Mouse (Mus musculus): Measurements from ENCODE around the gene Nectin1. TPM values are rescaled to one million over a fixed set of nuclear protein-coding genes. Genes with fewer than 3 reads are reported as not detected.
A peak's percentile ranks its signal among the peaks of the same experiment; 100 is the strongest.

The Nectin1 gene
- polyA plus RNA-seq (2012; rRNA removed) = 13.8 and 28.1 TPM in 2 replicates

DNA sequence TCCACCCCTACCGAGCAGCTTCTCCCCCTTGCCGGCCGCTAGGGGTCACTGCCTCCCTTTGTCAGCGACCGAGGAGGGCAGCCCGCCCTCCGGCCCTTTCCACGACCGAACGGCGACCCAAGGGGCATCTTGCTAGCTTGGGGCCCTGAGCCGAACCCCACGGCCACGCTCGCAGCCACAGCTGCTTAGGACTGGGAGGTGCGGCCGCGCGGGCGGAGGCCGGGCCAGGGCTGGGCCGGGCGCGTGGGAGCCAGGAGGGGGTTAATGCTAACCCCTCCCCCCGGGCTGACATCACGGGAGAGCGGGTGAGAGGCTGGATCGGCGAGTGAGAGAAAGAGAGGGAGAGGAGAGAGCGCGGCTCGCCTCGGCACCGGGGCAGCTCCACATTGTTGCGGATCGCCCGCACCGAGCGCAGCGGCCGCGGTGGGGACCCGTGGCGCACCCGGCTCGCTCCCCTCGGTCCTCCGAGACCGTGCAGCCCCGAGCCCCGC lies at the start of gene Nectin1:
TSS of gene Nectin1 (plus strand) at position 338 of the 491 bp plus-strand sequence.
- peak; percentile 93 for DNase-seq (ENCODE audit: low spot score)

DNA sequence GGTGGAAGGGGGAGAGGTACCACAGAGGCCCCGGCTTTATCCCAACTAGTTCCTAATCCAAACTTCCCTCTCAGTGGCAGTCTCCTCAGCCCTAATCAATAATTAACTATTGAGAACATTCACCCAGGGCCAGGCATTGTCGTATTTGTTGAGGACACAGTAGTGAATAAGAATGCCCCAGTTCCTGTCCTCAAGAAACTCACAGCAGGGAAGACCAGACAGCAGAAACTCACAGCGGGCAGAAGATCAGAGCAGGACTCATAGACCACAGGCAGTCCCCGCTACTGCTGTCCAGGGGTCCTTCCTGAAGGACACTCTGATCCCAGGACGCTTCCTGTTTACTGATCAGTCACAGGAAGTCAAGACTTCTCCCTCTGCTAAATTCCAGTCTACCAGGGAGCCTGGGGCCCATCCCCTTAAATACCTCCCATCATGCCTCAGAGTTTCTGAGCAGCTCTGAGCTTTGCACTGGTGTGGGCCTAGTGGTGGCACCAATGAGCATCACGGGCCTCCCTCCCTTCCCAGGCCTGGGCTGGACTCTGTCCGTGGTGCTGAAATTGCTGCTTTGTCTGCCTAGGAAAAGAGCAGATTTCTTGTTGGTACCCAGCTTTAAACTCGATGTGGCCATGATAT lies 45.6 kb upstream of the Nectin1 start:
- no peak for DNase-seq (ENCODE audit: low spot score)

DNA sequence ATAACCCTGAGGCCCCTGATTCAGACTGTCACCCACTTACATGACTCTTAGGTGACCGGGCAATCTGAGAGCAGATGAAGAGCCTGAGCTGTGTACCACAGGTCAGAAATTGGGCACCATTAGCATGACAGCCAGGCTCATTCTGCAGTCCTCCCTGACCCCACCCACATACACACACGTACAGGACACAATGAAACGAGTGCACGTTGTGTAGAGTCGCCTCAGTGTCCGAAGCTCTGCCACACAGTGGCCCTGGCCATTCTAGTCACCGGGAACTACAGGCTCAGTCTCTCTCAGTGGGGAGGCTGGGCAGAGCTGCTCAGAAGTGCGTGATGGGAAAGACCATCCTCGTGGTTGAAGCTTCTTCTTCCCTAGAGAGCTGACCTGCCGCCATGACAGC lies 44.9 kb upstream of the Nectin1 start:
- DNase-seq (ENCODE audit: low spot score) = no peak

DNA sequence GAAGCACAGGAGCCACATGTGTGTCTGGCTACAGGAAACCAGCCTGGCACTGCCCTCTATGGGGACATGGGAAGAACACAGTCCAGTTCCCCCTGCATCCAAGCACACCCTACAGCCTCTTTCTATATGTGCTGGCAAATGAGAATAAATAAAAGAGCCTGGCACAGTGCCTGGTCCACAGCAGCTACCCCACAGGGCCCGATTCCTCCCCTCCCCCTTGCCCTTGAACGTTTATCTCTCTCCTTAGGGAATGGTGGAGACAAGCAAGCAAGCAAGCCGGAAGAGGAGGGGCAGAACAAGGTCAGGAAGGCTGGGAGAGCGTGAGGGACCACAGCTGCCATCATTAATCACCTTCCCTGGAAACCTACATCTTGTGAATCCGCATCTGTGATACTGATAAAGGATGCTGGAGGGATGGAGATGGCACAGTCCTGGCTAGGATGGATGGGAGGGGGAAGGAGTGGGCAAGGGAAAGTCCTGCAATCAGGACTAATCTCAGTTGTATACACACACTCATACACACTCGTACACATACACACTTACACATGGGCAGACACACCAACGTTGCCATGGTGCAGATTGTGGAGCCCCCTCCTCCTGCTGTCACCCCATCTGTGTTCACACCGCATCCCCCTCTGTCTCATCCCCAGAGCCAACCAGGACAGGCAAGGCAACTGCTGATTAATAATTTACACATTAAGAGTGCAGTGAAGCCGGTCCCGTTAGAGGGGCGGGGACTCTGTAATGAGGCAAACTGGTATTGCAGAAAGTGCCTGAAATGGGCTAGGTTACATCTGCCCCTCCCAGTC lies 44.2 kb upstream of the Nectin1 start:
- no peak for DNase-seq (ENCODE audit: low spot score)

DNA sequence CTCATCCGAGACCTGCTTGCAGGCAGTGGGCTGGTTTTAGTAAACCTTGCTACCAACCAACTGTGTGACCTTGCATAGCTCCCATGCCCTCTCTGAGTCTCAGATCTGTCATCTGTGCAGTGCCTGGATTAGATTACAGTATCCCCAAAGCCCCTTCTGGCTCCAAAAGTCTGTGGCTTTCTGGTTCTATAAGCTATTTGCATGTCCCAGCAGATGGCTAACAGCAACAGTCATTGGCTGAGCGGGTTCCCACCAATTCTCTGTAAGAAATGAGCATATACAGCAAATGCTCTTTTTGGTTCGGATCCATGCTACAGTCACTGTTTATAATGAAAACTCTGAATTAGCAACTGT lies 43.6 kb upstream of the Nectin1 start:
- DNase-seq (ENCODE audit: low spot score) = no peak

DNA sequence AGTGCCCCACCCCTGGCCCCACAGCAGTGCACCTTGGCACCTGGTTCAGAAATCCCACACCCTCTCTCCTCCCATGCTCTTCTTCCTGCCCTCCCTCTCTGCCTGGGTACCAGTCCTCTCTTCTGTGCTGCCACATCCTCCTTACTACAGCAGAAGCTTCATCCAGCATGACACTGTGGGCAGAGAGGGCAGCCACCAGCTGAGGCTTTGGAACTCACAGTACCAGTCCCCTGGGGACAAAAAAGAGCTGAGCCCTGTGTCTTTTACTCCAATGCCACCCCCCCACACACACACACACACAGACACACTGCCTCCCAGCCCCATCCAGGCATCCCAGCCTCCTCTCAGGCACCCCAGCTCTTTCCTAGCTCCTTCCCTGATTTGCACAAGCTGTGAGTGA lies 42.0 kb upstream of the Nectin1 start:
- DNase-seq (ENCODE audit: low spot score) = no peak

DNA sequence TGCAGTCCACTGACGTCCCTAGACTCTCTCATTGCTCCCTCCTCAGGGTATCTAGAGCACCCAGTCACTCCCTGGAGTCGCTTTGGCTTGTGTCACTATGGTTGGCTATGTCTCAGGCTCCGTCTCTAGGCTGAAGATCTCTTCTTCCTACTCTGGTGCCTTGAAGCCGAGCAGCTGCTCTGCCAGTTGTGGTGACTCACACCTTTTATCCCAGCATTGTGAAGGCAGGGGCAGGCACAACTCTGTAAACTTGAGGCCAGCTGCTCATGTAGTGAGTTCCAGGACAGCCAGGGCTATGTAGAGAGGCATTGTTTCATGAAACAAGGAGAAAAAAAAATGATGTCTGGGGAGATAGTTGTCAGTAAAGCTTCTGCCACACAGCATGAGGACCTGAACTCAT lies 36.2 kb upstream of the Nectin1 start:
- no peak for DNase-seq (ENCODE audit: low spot score)

DNA sequence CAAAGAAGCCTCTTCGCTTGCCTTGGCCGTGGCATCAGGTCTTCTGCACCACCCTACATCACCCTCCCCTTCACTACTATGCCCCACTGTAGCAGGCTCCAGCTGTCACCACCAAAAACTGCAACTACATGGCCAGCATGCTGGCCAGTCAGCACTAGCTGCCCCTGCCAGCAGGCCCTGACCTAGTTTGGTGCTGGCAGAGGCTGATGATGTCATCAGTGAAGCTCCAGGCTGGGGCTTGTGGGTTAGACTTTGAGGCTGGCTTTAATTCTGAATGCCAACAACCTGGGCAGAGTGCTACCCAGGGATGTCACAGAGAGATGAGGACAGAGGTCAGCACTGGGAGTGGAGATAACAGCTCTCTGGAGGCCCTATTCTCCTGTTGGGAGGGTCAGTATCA lies 35.1 kb upstream of the Nectin1 start:
- no peak for DNase-seq (ENCODE audit: low spot score)

DNA sequence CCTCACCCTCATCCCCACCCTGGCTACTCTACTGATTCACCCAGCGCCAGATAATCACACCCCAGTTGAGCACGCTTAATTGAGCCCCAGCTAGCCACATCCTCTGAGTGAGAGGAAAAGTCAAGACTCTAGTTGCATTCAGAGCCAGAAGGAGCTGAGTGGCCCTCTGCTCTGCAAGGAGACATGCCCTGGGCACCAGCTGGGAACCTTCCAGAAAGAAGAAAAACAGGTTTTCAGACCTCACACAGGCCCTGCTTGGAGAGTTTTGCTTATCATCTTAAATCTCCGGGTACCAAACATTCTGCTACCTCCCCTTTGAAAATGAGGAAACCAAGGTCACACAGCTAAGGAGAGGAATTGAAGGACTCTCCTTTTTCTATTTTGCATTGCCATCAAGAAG lies 30.4 kb upstream of the Nectin1 start:
- no peak for DNase-seq (ENCODE audit: low spot score)

DNA sequence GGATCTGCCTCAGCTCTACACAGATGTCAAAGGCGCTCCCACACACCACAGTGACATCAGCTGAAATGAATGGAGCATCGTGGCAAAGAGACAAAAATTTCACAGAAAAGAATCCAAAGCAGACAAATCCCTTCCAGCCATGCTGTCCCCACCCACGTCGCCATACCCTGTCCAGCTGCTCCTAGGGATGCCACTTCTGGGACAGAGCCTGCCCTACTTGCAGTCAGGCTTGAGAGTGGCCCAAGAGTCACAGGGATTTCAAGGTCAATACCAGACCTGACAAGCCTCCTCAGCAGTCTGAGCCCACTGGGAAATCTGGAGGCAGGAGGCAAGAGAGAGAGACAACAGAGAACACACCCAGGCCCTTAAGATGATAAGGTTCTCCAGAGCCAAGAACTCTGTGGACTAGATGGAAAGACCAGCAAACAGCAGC lies 24.4 kb upstream of the Nectin1 start:
- DNase-seq (ENCODE audit: low spot score) = no peak

DNA sequence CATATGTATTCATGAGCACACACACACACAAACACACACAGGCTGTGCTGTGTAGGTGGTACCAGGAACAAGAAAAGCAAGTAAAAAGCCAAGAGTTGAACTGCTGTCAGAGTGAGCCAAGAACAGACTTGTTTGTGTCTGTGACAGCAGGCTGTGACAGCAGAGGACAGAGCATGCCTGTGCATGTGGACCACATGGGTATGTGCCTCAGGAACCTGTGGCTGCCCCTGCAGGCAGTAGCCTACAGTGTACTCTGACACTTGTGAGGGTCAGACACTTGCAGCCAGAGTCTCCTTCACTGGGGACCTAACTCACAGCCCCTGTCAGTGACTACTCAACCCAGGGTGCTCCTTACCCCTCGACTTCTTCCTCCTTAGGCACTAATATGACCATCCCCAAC lies 23.7 kb upstream of the Nectin1 start:
- DNase-seq (ENCODE audit: low spot score) = peak; percentile 28

DNA sequence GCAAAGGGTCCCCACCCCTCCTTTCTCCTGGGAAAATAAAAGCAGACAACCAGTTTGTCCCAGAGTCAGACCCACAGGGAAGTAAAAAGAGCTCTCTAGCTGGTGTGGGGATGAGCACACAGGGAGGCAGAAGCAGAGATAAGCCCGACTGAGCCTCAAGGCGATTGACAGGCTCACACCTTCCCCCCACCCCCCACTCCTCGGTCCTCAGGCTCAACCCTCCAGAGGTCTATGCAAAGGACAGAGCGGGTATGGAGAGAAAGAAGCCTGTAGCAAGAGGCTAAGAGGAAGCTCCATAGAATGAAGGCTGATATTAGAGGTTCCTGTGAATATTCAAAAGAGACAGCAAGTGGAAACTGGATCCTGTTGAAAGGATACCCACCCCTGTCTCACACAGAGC lies 19.7 kb upstream of the Nectin1 start:
- DNase-seq (ENCODE audit: low spot score) = no peak

DNA sequence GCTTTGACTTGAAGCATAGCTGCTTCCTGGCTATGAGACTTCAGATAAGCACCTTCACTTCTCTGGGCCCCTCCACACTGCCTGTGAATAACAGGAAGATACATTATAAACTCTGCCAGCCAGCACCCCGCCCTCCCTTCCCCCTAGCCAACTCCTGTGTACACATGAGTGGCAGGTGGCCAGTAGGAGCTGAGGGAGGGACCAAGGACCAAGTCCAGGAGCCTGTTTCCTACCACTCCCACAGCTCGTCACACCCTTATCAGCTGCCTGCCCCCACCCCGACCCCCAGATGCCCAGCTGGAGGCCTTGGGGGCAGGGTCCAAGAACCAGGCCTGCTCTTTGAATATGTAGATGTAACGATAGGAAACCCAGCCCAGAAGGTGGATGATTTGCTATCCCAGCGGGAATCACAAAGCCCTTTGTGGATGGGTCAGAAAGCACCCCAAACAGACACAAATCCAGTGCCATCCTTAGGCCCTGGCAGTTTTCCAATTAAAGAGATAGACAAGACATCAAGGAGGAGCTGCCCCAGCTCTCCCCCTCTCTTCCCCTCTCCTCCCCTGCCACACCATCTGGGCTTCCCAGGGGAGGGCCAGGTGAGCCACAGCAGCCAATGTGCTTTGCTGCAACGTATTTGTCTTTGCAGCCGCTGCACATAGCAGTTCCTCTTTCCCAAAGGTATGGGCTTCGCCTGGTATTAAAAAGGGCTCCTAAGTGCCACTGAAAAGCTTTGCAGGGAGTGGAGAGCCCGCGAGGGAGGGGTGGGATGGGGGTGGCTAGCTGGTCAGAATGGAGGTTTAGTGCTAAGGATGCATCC lies 14.1 kb upstream of the Nectin1 start:
- DNase-seq (ENCODE audit: low spot score) = no peak

DNA sequence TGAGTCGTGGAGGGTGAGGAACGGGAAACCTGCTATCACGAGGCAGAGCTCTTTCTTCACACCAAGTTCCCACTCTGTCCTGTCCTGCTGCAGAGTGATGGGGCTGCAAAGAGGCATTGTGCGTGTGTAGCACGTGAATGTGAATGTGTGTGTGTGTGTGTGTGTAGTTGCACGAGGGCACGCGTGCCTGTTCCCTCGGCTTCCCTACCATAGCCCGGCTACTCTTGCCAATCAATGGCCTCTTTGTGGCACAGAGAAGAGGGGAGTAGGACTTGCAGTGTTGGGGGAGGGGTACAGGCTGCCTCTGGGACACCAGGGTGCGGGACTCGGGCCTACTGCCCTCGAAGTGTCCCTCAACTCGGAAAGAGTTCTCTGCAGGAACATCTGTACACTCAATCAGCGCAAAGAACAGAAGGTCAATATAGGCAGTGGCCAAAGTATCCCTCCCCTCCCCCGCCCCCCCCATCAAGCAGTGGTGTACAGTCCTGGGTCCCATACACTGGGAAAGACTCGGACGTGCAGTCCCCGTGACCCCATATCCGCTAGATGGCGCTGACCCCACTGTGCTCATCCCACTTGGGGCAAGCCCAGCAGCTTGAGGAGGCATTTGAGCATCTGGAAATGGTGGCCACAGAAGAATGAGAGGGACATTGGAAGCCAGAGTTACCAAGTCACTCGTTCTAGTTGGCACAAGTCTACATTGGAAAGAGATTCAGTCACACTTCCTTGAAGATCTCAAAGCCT lies 13.3 kb upstream of the Nectin1 start:
- DNase-seq (ENCODE audit: low spot score) = no peak

DNA sequence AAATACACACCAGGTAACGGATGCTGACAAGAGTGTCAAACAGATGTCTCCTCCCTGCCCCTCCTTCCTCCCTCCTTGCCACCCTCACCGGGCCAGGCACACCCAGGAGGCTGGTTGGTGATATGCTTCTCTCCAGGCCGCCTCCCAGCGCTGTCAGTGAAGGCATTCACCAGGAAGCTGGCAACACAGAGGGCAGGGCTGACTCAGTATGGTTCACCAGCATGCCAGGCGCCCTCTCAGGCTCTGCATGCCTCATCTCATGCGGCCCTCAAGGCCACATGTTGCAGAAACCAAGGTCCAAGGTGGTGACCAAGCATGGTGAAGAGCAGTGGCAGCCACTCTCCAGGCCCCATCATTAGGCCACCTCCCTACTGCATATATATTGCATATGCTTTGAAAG lies 11.9 kb upstream of the Nectin1 start:
- no peak for DNase-seq (ENCODE audit: low spot score)

DNA sequence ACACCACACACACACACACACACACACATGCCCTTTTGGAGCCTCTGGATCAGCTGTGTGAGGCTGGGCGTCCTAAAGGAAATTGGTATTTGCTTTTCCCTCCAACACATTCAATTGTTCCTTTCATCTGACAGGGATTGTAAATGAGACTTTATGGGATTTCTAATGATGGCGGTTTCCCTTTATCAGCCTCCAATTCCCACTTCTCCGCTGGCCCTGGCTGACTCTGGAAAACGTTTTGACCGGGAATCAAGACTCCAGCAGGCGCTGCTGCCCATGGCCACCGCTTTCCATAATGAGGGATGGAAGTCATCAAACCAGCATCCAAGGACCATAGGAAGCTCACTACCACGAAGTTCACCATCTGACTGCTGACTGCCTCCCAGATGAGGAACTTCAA lies 11.1 kb upstream of the Nectin1 start:
- DNase-seq (ENCODE audit: low spot score) = no peak

DNA sequence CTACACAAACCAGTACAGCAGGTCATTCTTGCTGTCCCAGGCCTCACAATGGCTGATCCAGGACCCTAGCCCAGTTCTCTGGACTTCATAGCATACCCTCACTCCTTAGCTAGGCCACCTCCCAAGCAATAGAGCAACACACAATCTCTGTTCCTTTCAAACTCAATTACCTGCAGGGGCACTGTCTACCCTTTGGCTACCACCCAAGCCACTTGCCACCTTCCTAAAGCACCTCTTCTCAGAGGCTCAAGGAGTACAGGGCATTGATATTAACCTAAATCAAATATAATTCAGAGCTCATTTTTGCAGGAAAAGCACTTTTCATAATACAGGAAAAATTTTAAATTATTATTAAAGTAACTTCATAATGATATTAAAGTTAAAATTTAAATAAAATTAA lies 8.8 kb upstream of the Nectin1 start:
- no peak for DNase-seq (ENCODE audit: low spot score)

DNA sequence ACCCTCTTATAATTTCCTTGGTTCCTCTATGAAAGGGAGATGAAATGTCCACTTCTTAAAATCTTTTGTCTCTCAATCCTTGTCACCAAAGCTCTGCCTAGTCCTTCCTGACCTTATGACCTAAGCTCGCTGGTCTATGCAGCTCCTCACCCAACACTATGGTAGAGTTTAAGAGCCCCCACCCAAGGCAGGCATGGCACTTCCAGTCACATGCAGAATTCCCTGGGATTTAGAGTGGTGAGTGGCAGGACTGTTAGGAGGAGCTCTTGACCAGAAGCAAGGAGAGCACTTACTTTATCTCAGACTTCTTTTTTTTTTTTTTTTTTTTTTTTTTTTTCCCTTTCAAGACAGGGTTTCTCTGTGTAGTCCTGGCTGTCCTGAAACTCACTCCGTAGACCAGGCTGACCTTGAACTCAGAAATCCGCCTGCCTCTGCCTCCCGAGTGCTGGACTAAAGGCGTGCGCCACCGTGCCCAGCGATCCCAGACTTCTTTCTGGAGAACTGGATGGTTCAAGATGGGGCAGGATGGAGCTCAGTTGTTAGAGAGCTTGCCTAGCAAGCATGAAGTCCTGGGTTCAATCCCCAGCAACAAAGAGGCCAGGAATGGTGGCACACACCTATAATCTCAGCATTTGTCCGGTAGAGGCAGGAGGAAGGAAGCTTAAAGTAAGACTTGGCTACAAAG lies 7.6 kb upstream of the Nectin1 start:
- DNase-seq (ENCODE audit: low spot score) = no peak

DNA sequence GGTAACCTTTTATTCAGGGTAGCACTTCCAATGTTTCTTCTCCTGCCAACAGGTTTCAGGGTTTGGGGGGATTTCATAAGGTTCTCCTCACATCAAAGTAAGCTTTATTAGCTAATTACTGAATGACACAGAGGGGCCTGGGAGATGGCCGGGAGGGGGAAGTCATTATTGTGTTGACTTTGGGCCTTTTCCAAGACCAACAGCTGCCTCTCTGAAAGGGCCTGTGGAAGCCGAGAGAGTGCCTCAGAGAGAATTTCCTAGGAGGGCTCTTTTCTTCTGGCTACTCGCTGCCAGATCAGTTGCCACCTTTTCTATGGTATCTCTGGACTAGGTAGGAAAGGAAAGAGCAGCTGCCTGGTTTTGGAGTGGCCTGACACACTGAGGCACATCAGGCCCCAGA lies 6.5 kb upstream of the Nectin1 start:
- DNase-seq (ENCODE audit: low spot score) = no peak

DNA sequence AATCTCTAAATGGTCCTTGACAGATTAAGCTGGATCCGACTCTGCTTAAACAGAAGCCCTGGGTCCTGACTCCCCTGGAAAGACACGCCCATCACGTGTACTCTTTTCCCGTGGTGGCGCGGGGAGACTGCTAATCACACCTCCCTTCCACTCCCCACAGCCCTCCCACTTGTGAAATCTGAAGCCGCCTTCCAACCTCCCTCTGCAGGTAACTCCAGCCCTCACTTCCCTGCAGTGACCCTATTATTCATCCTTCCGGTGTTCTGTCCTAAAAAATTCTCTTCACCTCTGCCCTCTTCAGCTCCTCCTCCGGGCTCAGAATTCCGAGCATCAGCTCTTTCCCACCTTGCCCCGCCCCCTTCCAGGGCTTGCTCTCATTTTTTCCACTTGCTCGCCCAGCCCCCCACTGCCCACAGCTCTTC lies 5.9 kb upstream of the Nectin1 start:
- DNase-seq (ENCODE audit: low spot score) = no peak

DNA sequence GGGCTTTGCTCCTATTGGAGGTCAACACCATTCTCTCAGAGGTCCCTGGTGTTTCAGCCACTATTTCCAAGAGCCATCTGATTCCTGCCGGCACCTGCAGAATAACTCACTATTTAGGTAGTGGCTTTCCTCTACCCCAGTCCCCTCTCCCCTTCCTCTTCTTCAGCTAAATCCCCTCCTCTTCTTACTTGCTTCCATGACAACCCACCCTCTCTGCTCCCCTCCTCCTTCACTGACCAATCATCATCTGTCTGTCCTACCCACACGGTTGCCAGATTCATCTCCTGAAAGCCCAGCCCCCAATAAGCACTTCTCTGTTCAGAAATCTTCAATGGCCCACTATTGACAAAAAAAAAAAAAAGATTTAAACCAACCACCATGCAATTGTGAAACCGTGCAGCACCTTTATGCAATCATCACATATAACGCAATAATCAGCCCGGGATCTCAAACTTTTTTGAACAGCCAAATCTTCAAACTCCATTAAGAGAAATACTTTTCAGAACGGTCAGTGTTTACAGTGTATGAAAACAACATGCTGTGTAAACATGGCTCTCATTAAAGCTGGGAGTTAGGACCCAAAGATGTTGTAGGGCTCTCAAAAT lies 5.2 kb upstream of the Nectin1 start:
- DNase-seq (ENCODE audit: low spot score) = no peak
